Mouse (Mus musculus) limb, embryonic 14.5 days (tissue): ENCODE measurements around the gene Gm8300. TPM values are rescaled to one million over a fixed set of nuclear protein-coding genes. Genes with fewer than 3 reads are reported as not detected.
"Not testable (repeated sequence)": the region's sequence is repeated elsewhere in the genome, so short reads cannot be mapped to it uniquely, and the experiment has no call there.

ENCODE experiments used
- ATAC-seq: fragments of 200-750 bp; cut with Nextera tagmentation; 2 replicates; pipeline ENCODE4 v1.8.0; 2017; ENCODE audit warnings: low read depth, moderate number of reproducible peaks, moderate TSS enrichment; ENCODE audit not compliant: low FRiP score
- DNase-seq: peaks from one replicate; pipeline ENCODE4 v3.0.0-alpha.2; 2015; ENCODE audit warnings: low spot score
- H3K27ac ChIP-seq: fragments of 300-500 bp; sonication (generic); replicated peaks from 2 replicates; pipeline ENCODE4 v1.5.1; 2014; ENCODE audit warnings: low read depth, mild to moderate bottlenecking, low read length, moderate library complexity, mixed read lengths
- H3K27me3 ChIP-seq: fragments of 300-500 bp; sonication (generic); 2 replicates; pipeline ENCODE4 v1.6.1; 2014; ENCODE audit warnings: low read length, mixed read lengths; ENCODE audit not compliant: control insufficient read depth, insufficient read depth
- H3K36me3 ChIP-seq: fragments of 300-500 bp; sonication (generic); 2 replicates; pipeline ENCODE4 v1.6.1; 2014; ENCODE audit warnings: mild to moderate bottlenecking, low read length, moderate library complexity, mixed read lengths; ENCODE audit not compliant: control insufficient read depth, insufficient read depth
- H3K4me1 ChIP-seq: fragments of 300-500 bp; sonication (generic); 2 replicates; pipeline ENCODE4 v1.6.1; 2014; ENCODE audit warnings: antibody characterized with exemption, low read length, mixed read lengths; ENCODE audit not compliant: control insufficient read depth, insufficient read depth
- H3K4me2 ChIP-seq: fragments of 300-500 bp; sonication (generic); replicated peaks from 2 replicates; pipeline ENCODE4 v1.6.1; 2014; ENCODE audit warnings: low read depth, mild to moderate bottlenecking, low read length, moderate library complexity; ENCODE audit not compliant: severe bottlenecking
- H3K4me3 ChIP-seq: fragments of 300-500 bp; sonication (generic); replicated peaks from 2 replicates; pipeline ENCODE4 v1.5.1; 2014; ENCODE audit warnings: low read length
- H3K9ac ChIP-seq: fragments of 300-500 bp; sonication (generic); 2 replicates; pipeline ENCODE4 v1.6.1; 2014; ENCODE audit warnings: mild to moderate bottlenecking, low read depth, low read length, moderate library complexity; ENCODE audit not compliant: severe bottlenecking
- H3K9me3 ChIP-seq: fragments of 300-500 bp; sonication (generic); 2 replicates; pipeline ENCODE4 v1.6.1; 2016; ENCODE audit warnings: low read length; ENCODE audit not compliant: control insufficient read depth
- POLR2A ChIP-seq: fragments of 200-500 bp; IDR thresholded peaks from 2 replicates; pipeline ENCODE4 v1.8.0; 2012; ENCODE audit warnings: inconsistent platforms, mild to moderate bottlenecking, moderate library complexity, borderline replicate concordance; ENCODE audit not compliant: insufficient read depth, insufficient read length; ENCODE audit errors: extremely low read depth
- whole genome bisulfite sequencing: fragments of 180-500 bp; shearing (Covaris S2); extraction: QIAGEN DNeasy Blood & Tissue Kit; methylation state at CpG from one replicate; pipeline ENCODE4 v1.1.7; 2014; 5-methylcytosine and 5-hydroxymethylcytosine counted together
- polyA plus RNA-seq, 2 experiments: library from polyadenylated mRNA; depleted of rRNA in 1 of 2; stranded (reverse) in 1 of 2; unstranded in 1 of 2; fragments of >200 nt; fragmentation: Nextera tagmentation in 1 of 2; extraction: Ambion mirVana in 1 of 2; gene quantifications; 2 replicates each; pipeline versions ENCODE4 v1.2.1 to v1.2.3; 2012 to 2014

Gene Gm8300
- polyA plus RNA-seq (2012; rRNA removed) (not detected in 2 replicates), polyA plus RNA-seq (2014; fragmentation: Nextera tagmentation; extraction: Ambion mirVana) (not detected in 2 replicates)

DNA sequence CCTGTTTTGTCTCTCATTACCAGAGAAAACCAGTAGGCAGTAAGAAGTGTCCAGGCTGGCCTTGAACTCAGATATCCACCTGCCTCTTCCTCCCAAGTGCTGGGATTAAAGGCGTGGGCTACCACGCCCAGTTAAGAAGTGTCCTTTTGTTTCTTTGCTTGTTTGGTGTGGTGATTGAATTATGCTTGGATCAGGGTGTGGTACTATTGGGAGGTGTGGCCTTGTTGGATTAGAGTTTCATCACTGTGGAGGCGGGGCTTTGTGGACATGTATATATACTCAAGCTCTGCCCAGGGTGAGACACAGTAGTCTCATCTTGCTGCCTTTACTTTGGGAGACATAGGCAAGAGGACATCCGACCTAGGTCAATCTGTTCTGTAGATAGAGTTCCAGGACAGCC is at the start of gene Gm8300:
TSS of gene Gm8300 (plus strand) at position 301 of the 400 bp plus-strand sequence.
- WGBS, result 79% methylated on average over 4 of the region's 4 CpGs
- H3K4me3 ChIP-seq, H3K4me1 ChIP-seq, H3K9me3 ChIP-seq, H3K27me3 ChIP-seq, ATAC-seq, H3K36me3 ChIP-seq, H3K4me2 ChIP-seq, H3K27ac ChIP-seq, H3K9ac ChIP-seq, DNase-seq: not testable (repeated sequence)

DNA sequence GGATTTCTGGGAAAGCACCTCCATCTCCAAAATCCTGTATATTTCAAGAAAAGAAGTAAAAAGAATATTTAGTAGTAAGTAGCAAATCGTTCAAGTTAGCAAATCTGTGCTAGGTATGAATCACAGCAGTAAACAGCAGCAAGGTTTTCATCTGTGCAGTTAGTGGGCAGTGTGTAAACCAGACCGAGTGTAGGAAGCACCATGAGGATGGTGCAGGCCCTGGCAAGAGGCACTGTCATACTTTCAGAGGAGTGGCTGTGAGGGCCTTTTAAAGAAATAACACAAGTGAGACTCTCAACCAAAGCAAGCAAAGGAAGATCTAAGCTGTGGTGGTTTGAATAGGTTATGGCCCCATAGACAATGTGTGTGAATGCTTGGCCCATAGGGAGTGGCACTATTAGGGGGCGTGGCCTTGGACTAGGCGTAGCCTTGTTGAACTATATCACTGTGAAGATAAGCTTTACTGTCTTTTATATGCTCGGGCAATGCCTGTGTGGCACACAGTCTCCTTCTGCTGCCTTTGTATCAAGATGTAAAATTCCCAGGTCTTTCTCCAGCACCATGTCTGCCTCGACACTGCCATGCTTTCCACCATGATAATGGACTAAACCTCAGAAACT is 49.3 kb upstream of the Gm8300 start:
- H3K36me3 ChIP-seq, result peaks cover 81% of the 10 kb centered on the region
- no peak overlapping the region for H3K9ac ChIP-seq
- TF ChIP-seq POLR2A, result no peak
- no peaks in the 10 kb centered on the region for H3K27me3 ChIP-seq
- DNase-seq (no peak), ATAC-seq (no peak)
- 91% methylated on average over 6 of the region's 6 CpGs for WGBS
- H3K27ac ChIP-seq, result no peak overlapping the region
- no peak overlapping the region for H3K4me2 ChIP-seq
- H3K9me3 ChIP-seq, result no peaks in the 10 kb centered on the region
- no peak overlapping the region for H3K4me3 ChIP-seq
- no peaks in the 10 kb centered on the region for H3K4me1 ChIP-seq

DNA sequence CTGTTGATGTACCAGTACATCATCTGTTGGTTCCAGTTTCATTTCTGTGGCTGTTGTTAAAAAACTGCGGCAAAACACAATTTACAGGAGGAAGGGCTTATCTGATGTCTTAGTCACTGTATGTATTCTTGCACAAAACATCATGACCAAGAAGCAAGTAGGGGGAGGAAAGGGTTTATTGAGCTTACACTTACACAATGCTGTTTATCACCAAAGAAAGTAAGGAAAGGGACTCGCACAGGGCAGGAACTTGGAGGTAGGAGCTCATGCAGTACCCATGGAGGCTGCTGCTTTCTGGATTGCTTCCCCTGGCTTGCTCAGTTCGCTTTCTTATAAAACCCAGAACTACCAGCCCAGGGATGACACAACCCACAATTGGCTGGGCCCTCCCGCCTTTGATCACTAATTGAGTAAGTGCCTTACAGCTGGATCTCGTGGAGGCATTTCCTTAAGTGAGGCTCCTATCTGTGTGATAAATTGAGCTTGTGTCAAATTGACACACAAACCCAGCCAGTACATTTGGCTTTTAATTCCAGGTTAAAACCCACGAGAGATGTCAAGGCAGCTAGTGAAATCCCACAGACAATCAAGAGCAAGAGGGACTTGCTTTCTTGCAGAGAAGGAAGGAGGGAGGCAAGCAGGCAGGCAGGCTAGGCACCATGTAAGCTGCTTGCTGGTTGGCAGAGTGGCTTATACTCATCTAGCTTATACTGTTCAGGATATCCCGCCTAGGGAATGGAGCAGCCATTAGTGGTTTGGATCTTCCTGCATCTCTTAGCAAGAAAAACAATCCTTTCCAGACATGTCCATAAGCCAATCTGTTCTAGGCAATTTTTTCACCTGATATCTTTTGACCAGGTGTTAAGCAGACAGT is 43.6 kb upstream of the Gm8300 start:
- peak overlapping the region; percentile 77 for H3K4me3 ChIP-seq
- H3K27ac ChIP-seq, result no peak overlapping the region
- DNase-seq (no peak), ATAC-seq (no peak)
- peak overlapping the region; percentile 94 for H3K9ac ChIP-seq
- H3K9me3 ChIP-seq, result no peaks in the 10 kb centered on the region
- peak overlapping the region; percentile 72 for H3K4me2 ChIP-seq
- H3K4me1 ChIP-seq, result peaks cover 9% of the 10 kb centered on the region
- TF ChIP-seq POLR2A, result no peak
- peaks cover 31% of the 10 kb centered on the region for H3K36me3 ChIP-seq
- H3K27me3 ChIP-seq, result no peaks in the 10 kb centered on the region
- WGBS, result 49% methylated on average over 7 of the region's 7 CpGs

DNA sequence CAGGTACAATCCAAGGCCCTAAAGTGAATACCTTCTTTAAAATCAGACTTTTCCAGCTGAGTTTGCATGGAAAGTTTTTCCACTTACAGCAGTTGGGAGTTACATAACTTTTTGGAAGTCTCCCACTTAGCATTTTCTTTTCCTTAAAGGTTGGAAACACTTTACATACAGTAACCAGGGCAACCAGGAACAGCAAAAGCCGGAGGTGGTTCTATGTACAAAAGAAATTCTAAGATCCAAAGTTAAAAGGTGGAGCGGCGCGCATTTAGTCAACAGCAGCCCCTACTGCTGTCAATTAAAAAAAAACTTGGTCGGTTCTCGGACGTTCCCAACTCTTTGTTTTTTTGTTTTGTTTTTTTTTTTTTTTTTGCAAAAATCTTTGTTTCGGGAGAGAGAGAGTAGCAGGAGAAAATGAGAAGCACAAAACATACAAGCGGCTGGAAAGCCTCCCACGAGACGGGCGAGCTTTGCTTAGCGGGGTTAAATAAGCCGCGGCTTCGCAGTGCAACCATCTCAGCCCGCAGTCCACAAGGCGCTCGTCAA is 42.6 kb upstream of the Gm8300 start:
- TF ChIP-seq POLR2A, result no peak
- Histone ChIP-seq H3K9ac (peak overlapping the region; percentile 94), H3K4me3 (peak overlapping the region; percentile 77), H3K27me3 (no peaks in the 10 kb centered on the region), H3K36me3 (peaks cover 25% of the 10 kb centered on the region), H3K27ac (peak overlapping the region; percentile 91), H3K9me3 (no peaks in the 10 kb centered on the region), H3K4me1 (peaks cover 9% of the 10 kb centered on the region), H3K4me2 (peak overlapping the region; percentile 72)
- under 1% methylated on average over 19 of the region's 19 CpGs for WGBS
- DNase-seq, result peak; percentile 50
- 0 out of 2 replicates have a peak, but pooled peaks have one; percentile 1 for ATAC-seq

DNA sequence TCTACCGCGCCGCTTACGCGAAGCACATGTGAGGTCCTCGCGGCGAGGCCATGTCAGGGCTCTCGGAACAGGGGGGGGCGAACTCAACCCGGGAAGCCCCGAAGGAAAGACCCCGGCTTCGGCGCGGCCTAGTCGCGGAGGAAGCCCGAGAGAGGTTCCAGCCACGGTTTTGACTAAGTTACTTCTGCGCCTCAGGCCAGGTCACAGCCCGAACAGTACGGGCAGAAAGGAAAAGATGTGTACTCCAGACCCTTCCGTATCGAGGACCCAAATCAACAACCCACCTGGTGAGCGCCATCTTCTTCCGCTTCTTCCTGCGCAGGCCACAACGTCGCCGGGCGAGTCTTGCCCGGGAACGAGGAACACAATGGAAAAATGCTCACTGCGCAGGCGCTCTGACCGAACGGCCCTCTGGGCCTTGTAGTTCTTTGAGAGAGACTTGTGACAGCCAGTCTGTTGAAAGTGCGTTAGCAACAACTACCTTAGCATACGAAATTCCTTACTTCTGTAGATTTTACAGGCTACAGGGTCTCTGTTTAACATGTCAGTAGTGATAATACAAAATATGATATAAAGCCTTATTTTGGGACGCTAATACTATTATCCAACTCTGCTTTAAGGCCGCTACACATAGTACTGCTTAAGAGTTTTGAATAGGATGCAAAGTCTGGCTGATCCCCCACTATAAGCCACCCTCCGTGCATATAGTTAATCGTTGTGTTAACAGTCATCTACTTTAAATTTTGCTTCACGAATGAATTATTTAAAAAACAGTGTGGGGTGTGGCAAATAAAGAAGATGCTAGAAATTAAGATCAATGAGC is 41.9 kb upstream of the Gm8300 start, which contains the start of gene Snw1:
TSS of gene Snw1 (minus strand) at position 311 of the 823 bp plus-strand sequence.
- Histone ChIP-seq H3K27ac (peak within 1 kb of the TSS; percentile 91), H3K9ac (peak within 1 kb of the TSS; percentile 94), H3K36me3 (peaks cover 18% of the 10 kb centered on the region), H3K4me2 (peak within 1 kb of the TSS; percentile 72), H3K9me3 (no peaks in the 10 kb centered on the region), H3K27me3 (no peaks in the 10 kb centered on the region), H3K4me3 (peak within 1 kb of the TSS; percentile 77), H3K4me1 (peaks cover 9% of the 10 kb centered on the region)
- DNase-seq, result peak; percentile 98
- TF ChIP-seq POLR2A, result peak; percentile 91; the same call in 1 of the 2 replicates
- WGBS, result 3% methylated on average over 43 of the region's 45 CpGs
- peak; percentile 96 for ATAC-seq
